Mouse (Mus musculus) ES-Bruce4 (cell line): Measurements from ENCODE around the gene Tmed6. TPM values are rescaled to one million over a fixed set of nuclear protein-coding genes. Genes with fewer than 3 reads are reported as not detected.
"Not testable (repeated sequence)": the region's sequence is repeated elsewhere in the genome, so short reads cannot be mapped to it uniquely, and the experiment has no call there.

Experiments
- H3K27ac ChIP-seq: 2 replicates; pipeline ENCODE4 v1.5.1; 2012; ENCODE audit warnings: low read length, inconsistent platforms; ENCODE audit not compliant: insufficient read depth
- H3K27me3 ChIP-seq: 2 replicates; pipeline ENCODE4 v1.6.1; 2012; ENCODE audit warnings: mild to moderate bottlenecking, low read length, inconsistent platforms; ENCODE audit not compliant: control insufficient read depth, poor library complexity, insufficient read depth, severe bottlenecking
- H3K36me3 ChIP-seq: 2 replicates; pipeline ENCODE4 v1.6.1; 2012; ENCODE audit warnings: inconsistent platforms, mild to moderate bottlenecking, low read length, moderate library complexity; ENCODE audit not compliant: control insufficient read depth, poor library complexity, insufficient read depth, severe bottlenecking
- H3K4me1 ChIP-seq: one replicate; pipeline ENCODE4 v1.8.1; 2011; ENCODE audit warnings: low read length; ENCODE audit not compliant: control insufficient read depth, insufficient read depth
- H3K4me3 ChIP-seq: 2 replicates; pipeline ENCODE4 v1.5.1; 2011; ENCODE audit warnings: low read depth, mild to moderate bottlenecking, low read length
- H3K9ac ChIP-seq: 2 replicates; pipeline ENCODE4 v1.6.1; 2012; ENCODE audit warnings: low read depth, mild to moderate bottlenecking, inconsistent platforms; ENCODE audit not compliant: poor library complexity, severe bottlenecking
- H3K9me3 ChIP-seq: replicated peaks from 2 replicates; pipeline ENCODE4 v1.6.1; 2012; ENCODE audit warnings: mild to moderate bottlenecking, low read length, inconsistent platforms; ENCODE audit not compliant: control insufficient read depth, poor library complexity, insufficient read depth, severe bottlenecking
- CTCF ChIP-seq: IDR thresholded peaks from one replicate; pipeline ENCODE4 v1.8.1; 2011; ENCODE audit warnings: low read depth, low read length
- EP300 ChIP-seq: IDR thresholded peaks from 2 replicates; pipeline ENCODE4 v1.6.1; 2011; ENCODE audit warnings: low read depth, low read length; ENCODE audit not compliant: insufficient read depth
- POLR2A ChIP-seq: IDR thresholded peaks from one replicate; pipeline ENCODE4 v1.8.1; 2011; ENCODE audit warnings: low read length; ENCODE audit not compliant: insufficient read depth
- polyA plus RNA-seq: library from polyadenylated mRNA; stranded (reverse); fragments of >200 nt; gene quantifications from 2 replicates; pipeline ENCODE4 v1.2.4, GENCODE M21; 2011; ENCODE audit warnings: low read depth; ENCODE audit not compliant: missing spikeins, insufficient read depth, insufficient read length

The Tmed6 gene
- polyA plus RNA-seq, 1 experiment = not detected

- H3K27ac ChIP-seq = no peak overlapping the region
- TF ChIP-seq CTCF = no peak
- no peak for TF ChIP-seq POLR2A
- TF ChIP-seq EP300 = no peak
Measured at GRCm38 (mm10) chr8:107040632-107041031, 24.8 kb downstream of the Tmed6 start.

GRCm38 (mm10) chr8:107036626-107037025, 28.8 kb downstream of the Tmed6 start:
- Histone ChIP-seq H3K9ac (no peak overlapping the region), H3K9me3 (no peaks in the 10 kb centered on the region), H3K27ac (no peak overlapping the region), H3K4me3 (no peak overlapping the region), H3K36me3 (peaks cover 5% of the 10 kb centered on the region), H3K4me1 (peaks cover 2% of the 10 kb centered on the region), H3K27me3 (no peaks in the 10 kb centered on the region)
- TF ChIP-seq POLR2A (no peak), EP300 (no peak), CTCF (no peak)

More at GRCm38 (mm10) chr8:107040632-107041031, 24.8 kb downstream of the Tmed6 start:
- Histone ChIP-seq H3K4me1 (no peaks in the 10 kb centered on the region), H3K9me3 (no peaks in the 10 kb centered on the region), H3K36me3 (peaks cover 31% of the 10 kb centered on the region), H3K27me3 (no peaks in the 10 kb centered on the region), H3K9ac (no peak overlapping the region), H3K4me3 (no peak overlapping the region)

GRCm38 (mm10) chr8:107035641-107036040, 29.8 kb downstream of the Tmed6 start:
- Histone ChIP-seq H3K36me3 (peaks cover 4% of the 10 kb centered on the region), H3K4me1 (peaks cover 2% of the 10 kb centered on the region), H3K27me3 (no peaks in the 10 kb centered on the region), H3K4me3 (no peak overlapping the region), H3K9ac (no peak overlapping the region), H3K9me3 (no peaks in the 10 kb centered on the region), H3K27ac (no peak overlapping the region)
- no peak for TF ChIP-seq POLR2A
- no peak for TF ChIP-seq CTCF

GRCm38 (mm10) chr8:107033609-107034008, 31.8 kb downstream of the Tmed6 start:
- H3K27me3 ChIP-seq, H3K9ac ChIP-seq, H3K36me3 ChIP-seq, H3K27ac ChIP-seq, H3K9me3 ChIP-seq, H3K4me3 ChIP-seq, H3K4me1 ChIP-seq: not testable (repeated sequence)

- TF ChIP-seq EP300 (no peak), POLR2A (no peak), CTCF (no peak)
Measured at GRCm38 (mm10) chr8:107031577-107032090, 33.8 kb downstream of the Tmed6 start.

GRCm38 (mm10) chr8:107030650-107031576, 34.5 kb downstream of the Tmed6 start, which contains the start of gene Vps4a:
Gene Vps4a, plus strand, starts transcription at chr8:107031222.
- H3K36me3 ChIP-seq = no peaks in the 10 kb centered on the region
- no peak within 1 kb of the TSS for H3K27ac ChIP-seq
- H3K4me1 ChIP-seq = peaks cover 2% of the 10 kb centered on the region
- TF ChIP-seq EP300 (no peak), POLR2A (peak; percentile 49), CTCF (peak; percentile 69)
- H3K27me3 ChIP-seq = no peaks in the 10 kb centered on the region
- H3K9me3 ChIP-seq = no peaks in the 10 kb centered on the region
- peak within 1 kb of the TSS; percentile 77 for H3K9ac ChIP-seq
- H3K4me3 ChIP-seq = peak within 1 kb of the TSS; percentile 85

More at GRCm38 (mm10) chr8:107031577-107032090, 33.8 kb downstream of the Tmed6 start:
- Histone ChIP-seq H3K4me3 (peak overlapping the region; percentile 85), H3K27ac (no peak overlapping the region), H3K27me3 (no peaks in the 10 kb centered on the region), H3K9ac (peak overlapping the region; percentile 77), H3K36me3 (no peaks in the 10 kb centered on the region), H3K9me3 (no peaks in the 10 kb centered on the region), H3K4me1 (peaks cover 2% of the 10 kb centered on the region)
